In the genomic region with DNA sequence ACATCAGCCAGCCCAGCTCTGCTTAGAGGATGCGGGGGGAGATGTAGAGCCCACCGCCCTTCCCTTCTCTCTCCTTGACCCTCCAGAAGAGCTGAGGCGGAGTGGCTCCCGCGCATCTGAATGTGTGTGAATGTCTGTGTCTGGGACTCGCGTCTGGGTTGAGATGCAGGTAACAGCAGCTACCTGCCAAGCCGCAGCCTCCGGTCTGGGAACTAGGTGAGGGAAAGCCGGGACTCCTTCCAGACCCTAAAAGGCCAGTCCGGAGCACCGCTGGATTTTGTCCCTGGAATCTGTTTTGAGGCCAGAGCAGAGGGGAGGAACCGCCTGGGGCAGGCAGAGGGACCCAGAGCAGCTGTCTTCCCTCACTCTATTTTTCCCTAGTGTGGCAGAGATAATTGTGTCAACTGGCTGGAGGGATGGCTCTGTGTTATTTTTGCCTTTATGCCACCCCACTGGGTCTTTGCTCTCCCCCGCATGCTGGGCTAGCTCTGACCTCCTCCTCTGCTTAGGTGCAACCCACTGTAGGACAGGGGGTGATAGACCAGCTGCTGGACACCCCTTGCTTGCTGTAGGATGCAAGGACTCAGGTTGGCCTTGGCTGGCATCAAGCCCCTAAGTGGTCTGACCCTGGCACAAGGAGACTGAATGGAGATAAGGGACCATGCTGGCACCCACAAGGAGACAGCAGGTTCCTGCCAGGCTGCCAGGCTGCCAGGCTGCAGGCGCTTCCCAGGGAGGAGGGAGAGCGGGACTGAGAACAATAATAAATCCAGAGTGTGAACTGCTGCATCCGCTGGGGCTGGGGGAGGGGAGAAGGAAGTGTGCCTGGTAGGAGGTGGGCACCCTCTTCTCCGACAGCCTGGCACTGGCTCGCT, we compare ENCODE assay signal across 9 mouse cellular contexts. TPM values are rescaled to one million over a fixed set of nuclear protein-coding genes. Genes with fewer than 3 reads are reported as not detected.
DNase-seq lines count a peak whose midpoint lies in the region; ATAC-seq and TF ChIP-seq lines count a peak whose summit lies in the region.
"Had no signal": no experiment of that assay in that cellular context is flagged by ENCODE, and none has a peak within 500 bp of the region (broad histone marks: within the 10 kb centered on the region; RNA-seq: fewer than 3 reads in every experiment).

No protein-coding gene starts in this region.

- H3K4me2 ChIP-seq in hindbrain, embryonic 15.5 days = peak overlapping the region; percentile 72
- H3K4me2 ChIP-seq in limb, embryonic 12.5 days = peak overlapping the region; percentile 72
- peak overlapping the region; percentile 85 for H3K4me2 ChIP-seq in neural tube, embryonic 15.5 days

- H3K9me3 ChIP-seq in hindbrain, embryonic 15.5 days = no peaks in the 10 kb centered on the region
- H3K9me3 ChIP-seq in limb, embryonic 12.5 days = no peaks in the 10 kb centered on the region
- no peaks in the 10 kb centered on the region for H3K9me3 ChIP-seq in neural tube, embryonic 15.5 days (replicated peaks)

- peak overlapping the region; percentile 76 for H3K9ac ChIP-seq in hindbrain, embryonic 15.5 days
- H3K9ac ChIP-seq in limb, embryonic 12.5 days (replicated peaks) = peak overlapping the region; percentile 61
- H3K9ac ChIP-seq in neural tube, embryonic 15.5 days (replicated peaks) = peak overlapping the region; percentile 82

- H3K4me1 ChIP-seq in kidney, adult 2 months (ENCODE audit: control insufficient read depth, insufficient read depth, low read length) = peaks cover 5% of the 10 kb centered on the region; the same call in 1 of the 2 replicates
- H3K4me1 ChIP-seq in hindbrain, embryonic 15.5 days (replicated peaks) = peaks cover 38% of the 10 kb centered on the region
- peaks cover 32% of the 10 kb centered on the region for H3K4me1 ChIP-seq in limb, embryonic 12.5 days (replicated peaks)
- H3K4me1 ChIP-seq in neural tube, embryonic 15.5 days = peaks cover 49% of the 10 kb centered on the region

- DNase-seq in kidney, adult 2 months = no peak
- no peak for DNase-seq in kidney, adult 18-20 months
- DNase-seq in cerebellum, adult 18-20 months = peak; percentile 62 to 66

- 18% methylated on average over 19 of the region's 19 CpGs for WGBS in kidney, adult 2 months
- WGBS in hindbrain, embryonic 15.5 days = 3% methylated on average over 17 of the region's 19 CpGs
- 11% methylated on average over 19 of the region's 19 CpGs for WGBS in limb, embryonic 12.5 days
- 4% methylated on average over 19 of the region's 19 CpGs for WGBS in neural tube, embryonic 15.5 days

- H3K27ac ChIP-seq in kidney, adult 2 months (ENCODE audit: insufficient read depth, low read depth, low read length) = no peak overlapping the region
- H3K27ac ChIP-seq in hindbrain, embryonic 15.5 days (replicated peaks) = peak overlapping the region; percentile 92
- H3K27ac ChIP-seq in limb, embryonic 12.5 days = no peak overlapping the region
- H3K27ac ChIP-seq in neural tube, embryonic 15.5 days (replicated peaks) = peak overlapping the region; percentile 95

- ATAC-seq in frontal cortex, adult (ENCODE audit: low TSS enrichment) = peak; percentile 48
- peak; percentile 43 for ATAC-seq in hindbrain, embryonic 15.5 days (ENCODE audit: low FRiP score, low read depth)
- peak; percentile 18; the same call in 1 of the 2 replicates for ATAC-seq in limb, embryonic 12.5 days (ENCODE audit: insufficient number of reproducible peaks, insufficient read depth, low FRiP score, low TSS enrichment, low read depth)
- peak; percentile 66 for ATAC-seq in neural tube, embryonic 15.5 days (ENCODE audit: low FRiP score)
- ATAC-seq in megakaryocyte progenitor cell, adult 5-6 weeks (replicated peaks; ENCODE audit: poor library complexity) = no peak

- no peaks in the 10 kb centered on the region for H3K27me3 ChIP-seq in kidney, adult 2 months (replicated peaks; ENCODE audit: control insufficient read depth, insufficient read depth, low read length)
- no peaks in the 10 kb centered on the region for H3K27me3 ChIP-seq in hindbrain, embryonic 15.5 days
- peaks cover 7% of the 10 kb centered on the region for H3K27me3 ChIP-seq in limb, embryonic 12.5 days
- no peaks in the 10 kb centered on the region for H3K27me3 ChIP-seq in neural tube, embryonic 15.5 days (replicated peaks)

- no peak for TF ChIP-seq POLR2A in kidney, adult 2 months (IDR thresholded peaks at IDR 0.05; ENCODE audit: low read depth, low read length)

- no peak for TF ChIP-seq CTCF in kidney, adult 2 months (conservative IDR thresholded peaks at IDR 0.05; ENCODE audit: insufficient read depth, insufficient read length, low read depth, low read length)

- no peaks in the 10 kb centered on the region for H3K36me3 ChIP-seq in kidney, adult 2 months (ENCODE audit: control insufficient read depth, insufficient read depth, low read length)
- no peaks in the 10 kb centered on the region for H3K36me3 ChIP-seq in hindbrain, embryonic 15.5 days
- no peaks in the 10 kb centered on the region for H3K36me3 ChIP-seq in limb, embryonic 12.5 days
- H3K36me3 ChIP-seq in neural tube, embryonic 15.5 days = 0 out of 2 replicates have a peak, but pooled peaks cover 3% of the 10 kb centered on the region

- peak overlapping the region; percentile 54 for H3K4me3 ChIP-seq in kidney, adult 2 months (ENCODE audit: insufficient read depth, low read depth, low read length)
- peak overlapping the region; percentile 60 for H3K4me3 ChIP-seq in hindbrain, embryonic 15.5 days
- H3K4me3 ChIP-seq in limb, embryonic 12.5 days (replicated peaks) = peak overlapping the region; percentile 49
- peak overlapping the region; percentile 69 for H3K4me3 ChIP-seq in neural tube, embryonic 15.5 days (replicated peaks)

RNA-seq across cellular contexts. Expression of a gene that starts 0.8 kb away (rescaled TPM):
- 5.6 and 6.0 TPM in 2 replicates for polyA plus RNA-seq in kidney, adult 2 months (2012; rRNA removed)
- polyA plus RNA-seq in hindbrain, embryonic 15.5 days (2015; fragmentation: Nextera tagmentation; extraction: Ambion mirVana) = 213 and 253 TPM in 2 replicates
- 7.9 and 9.6 TPM in 2 replicates for polyA plus RNA-seq in limb, embryonic 12.5 days (2016; fragmentation: Nextera tagmentation; extraction: Ambion mirVana)
- polyA plus RNA-seq in neural tube, embryonic 15.5 days (2015; fragmentation: Nextera tagmentation; extraction: Ambion mirVana) = 194 and 220 TPM in 2 replicates
- total RNA-seq in megakaryocyte progenitor cell, adult 5-6 weeks (2015) = not detected in 2 replicates
- total RNA-seq in megakaryocyte progenitor cell, adult 5-6 weeks (2017) = not detected in 2 replicates
- polyA plus RNA-seq: erythroblast, embryonic 14.5 days had no signal

RNA-seq across cellular contexts. Expression of a gene that starts 11.3 kb away (rescaled TPM):
- 16.1 and 20.2 TPM in 2 replicates for polyA plus RNA-seq in kidney, adult 2 months (2012; rRNA removed)
- 87.3 and 92.0 TPM in 2 replicates for polyA plus RNA-seq in hindbrain, embryonic 15.5 days (2015; fragmentation: Nextera tagmentation; extraction: Ambion mirVana)
- polyA plus RNA-seq in limb, embryonic 12.5 days (2016; fragmentation: Nextera tagmentation; extraction: Ambion mirVana) = 60.1 and 62.4 TPM in 2 replicates
- 93.2 and 107 TPM in 2 replicates for polyA plus RNA-seq in neural tube, embryonic 15.5 days (2015; fragmentation: Nextera tagmentation; extraction: Ambion mirVana)
- 14.0 and 17.1 TPM in 2 replicates for total RNA-seq in megakaryocyte progenitor cell, adult 5-6 weeks (2015)
- total RNA-seq in megakaryocyte progenitor cell, adult 5-6 weeks (2017) = 37.6 and 37.7 TPM in 2 replicates

RNA-seq across cellular contexts. Expression of a gene that starts 23.4 kb away (rescaled TPM):
- polyA plus RNA-seq in kidney, adult 2 months (2012; rRNA removed) = 50.7 and 51.4 TPM in 2 replicates
- polyA plus RNA-seq in hindbrain, embryonic 15.5 days (2015; fragmentation: Nextera tagmentation; extraction: Ambion mirVana) = 102 and 108 TPM in 2 replicates
- 16.7 and 17.1 TPM in 2 replicates for polyA plus RNA-seq in limb, embryonic 12.5 days (2016; fragmentation: Nextera tagmentation; extraction: Ambion mirVana)
- 99.8 and 111 TPM in 2 replicates for polyA plus RNA-seq in neural tube, embryonic 15.5 days (2015; fragmentation: Nextera tagmentation; extraction: Ambion mirVana)
- total RNA-seq in megakaryocyte progenitor cell, adult 5-6 weeks (2015) = 22.9 and 23.0 TPM in 2 replicates
- 13.2 and 17.0 TPM in 2 replicates for total RNA-seq in megakaryocyte progenitor cell, adult 5-6 weeks (2017)

RNA-seq across cellular contexts. Expression of a gene that starts 43.0 kb away (rescaled TPM):
- polyA plus RNA-seq in kidney, adult 2 months (2012; rRNA removed) = 0.08 and 0.15 TPM in 2 replicates
- polyA plus RNA-seq in hindbrain, embryonic 15.5 days (2015; fragmentation: Nextera tagmentation; extraction: Ambion mirVana) = not detected in 2 replicates
- polyA plus RNA-seq in limb, embryonic 12.5 days (2016; fragmentation: Nextera tagmentation; extraction: Ambion mirVana) = not detected in 2 replicates
- not detected in 2 replicates for polyA plus RNA-seq in neural tube, embryonic 15.5 days (2015; fragmentation: Nextera tagmentation; extraction: Ambion mirVana)
- total RNA-seq in megakaryocyte progenitor cell, adult 5-6 weeks (2015) = not detected in 2 replicates
- total RNA-seq in megakaryocyte progenitor cell, adult 5-6 weeks (2017) = not detected in 2 replicates
- polyA plus RNA-seq: erythroblast, embryonic 14.5 days had no signal

RNA-seq across cellular contexts. Expression of a gene that starts 50.3 kb away (rescaled TPM):
- polyA plus RNA-seq in kidney, adult 2 months (2012; rRNA removed) = 15.6 and 22.1 TPM in 2 replicates
- polyA plus RNA-seq in hindbrain, embryonic 15.5 days (2015; fragmentation: Nextera tagmentation; extraction: Ambion mirVana) = 40.8 and 43.4 TPM in 2 replicates
- 91.2 and 91.6 TPM in 2 replicates for polyA plus RNA-seq in limb, embryonic 12.5 days (2016; fragmentation: Nextera tagmentation; extraction: Ambion mirVana)
- polyA plus RNA-seq in neural tube, embryonic 15.5 days (2015; fragmentation: Nextera tagmentation; extraction: Ambion mirVana) = 41.6 and 74.7 TPM in 2 replicates
- 75.3 and 108 TPM in 2 replicates for total RNA-seq in megakaryocyte progenitor cell, adult 5-6 weeks (2015)
- total RNA-seq in megakaryocyte progenitor cell, adult 5-6 weeks (2017) = 135 and 249 TPM in 2 replicates

Comparison
In these comparisons a context has a peak if more than half of its experiments do, and no peak if none do; other contexts are left out.
1. DNase-seq: peak in cerebellum, adult 18-20 months (2 of 2); none in kidney, adult 2 months (single experiment) and kidney, adult 18-20 months (single experiment).
2. H3K27ac ChIP-seq: peak in hindbrain, embryonic 15.5 days (single experiment) and neural tube, embryonic 15.5 days (single experiment); none in kidney, adult 2 months (single experiment) and limb, embryonic 12.5 days (single experiment).
3. RNA of a gene that starts 0.8 kb away (polyA plus RNA-seq): 213 to 253 TPM in hindbrain, embryonic 15.5 days and 194 to 220 TPM in neural tube, embryonic 15.5 days; 7.9 to 9.6 TPM in limb, embryonic 12.5 days and 5.6 to 6.0 TPM in kidney, adult 2 months; every median in the first group is over 10 times any median in the second.
4. Peak in every context shown above with its lines, with median percentiles within 50 percentile points of each other: H3K4me3 ChIP-seq, H3K4me2 ChIP-seq and H3K9ac ChIP-seq.